Mouse (Mus musculus): ENCODE measurements around the gene Ntn1. TPM values are rescaled to one million over a fixed set of nuclear protein-coding genes. Genes with fewer than 3 reads are reported as not detected.

The Ntn1 gene
- polyA plus RNA-seq, 1 experiment, result 6.1 TPM

GRCm38 (mm10) chr11:68203658-68204315, 196.8 kb downstream of the Ntn1 start:
- H3K4me1 ChIP-seq (ENCODE audit: control insufficient read depth, insufficient read depth, low read length), result no peaks in the 10 kb centered on the region
- H3K27ac ChIP-seq (ENCODE audit: insufficient read depth, low read length), result no peak overlapping the region
- TF ChIP-seq POLR2A (IDR thresholded peaks at IDR 0.05; ENCODE audit: low read depth, low read length), result no peak
- no peak for TF ChIP-seq CTCF (IDR thresholded peaks at IDR 0.05; ENCODE audit: borderline replicate concordance, insufficient read depth, low read length)
- no peak overlapping the region for H3K4me3 ChIP-seq (ENCODE audit: insufficient read depth, low read length)

GRCm38 (mm10) chr11:68202561-68202960, 198.1 kb downstream of the Ntn1 start:
- no peak overlapping the region for H3K4me3 ChIP-seq (ENCODE audit: insufficient read depth, low read length)
- H3K27ac ChIP-seq (ENCODE audit: insufficient read depth, low read length), result no peak overlapping the region
- TF ChIP-seq CTCF (IDR thresholded peaks at IDR 0.05; ENCODE audit: borderline replicate concordance, insufficient read depth, low read length) (no peak), POLR2A (IDR thresholded peaks at IDR 0.05; ENCODE audit: low read depth, low read length) (no peak)
- no peaks in the 10 kb centered on the region for H3K4me1 ChIP-seq (ENCODE audit: control insufficient read depth, insufficient read depth, low read length)

GRCm38 (mm10) chr11:68201811-68202459, 198.7 kb downstream of the Ntn1 start:
- Histone ChIP-seq H3K4me3 (ENCODE audit: insufficient read depth, low read length) (no peak overlapping the region), H3K4me1 (ENCODE audit: control insufficient read depth, insufficient read depth, low read length) (no peaks in the 10 kb centered on the region), H3K27ac (ENCODE audit: insufficient read depth, low read length) (no peak overlapping the region)
- TF ChIP-seq CTCF (IDR thresholded peaks at IDR 0.05; ENCODE audit: borderline replicate concordance, insufficient read depth, low read length) (no peak), POLR2A (IDR thresholded peaks at IDR 0.05; ENCODE audit: low read depth, low read length) (no peak)

- Histone ChIP-seq H3K4me3 (ENCODE audit: insufficient read depth, low read length) (no peak overlapping the region), H3K4me1 (ENCODE audit: control insufficient read depth, insufficient read depth, low read length) (no peaks in the 10 kb centered on the region), H3K27ac (ENCODE audit: insufficient read depth, low read length) (no peak overlapping the region)
- TF ChIP-seq CTCF (IDR thresholded peaks at IDR 0.05; ENCODE audit: borderline replicate concordance, insufficient read depth, low read length) (no peak), POLR2A (IDR thresholded peaks at IDR 0.05; ENCODE audit: low read depth, low read length) (no peak)
Observed at GRCm38 (mm10) chr11:68201063-68201462, 199.6 kb downstream of the Ntn1 start.

- Histone ChIP-seq H3K27ac (ENCODE audit: insufficient read depth, low read length) (no peak overlapping the region), H3K4me3 (ENCODE audit: insufficient read depth, low read length) (no peak overlapping the region), H3K4me1 (ENCODE audit: control insufficient read depth, insufficient read depth, low read length) (peaks cover 4% of the 10 kb centered on the region)
- TF ChIP-seq CTCF (IDR thresholded peaks at IDR 0.05; ENCODE audit: borderline replicate concordance, insufficient read depth, low read length) (no peak), POLR2A (IDR thresholded peaks at IDR 0.05; ENCODE audit: low read depth, low read length) (no peak)
Observed at GRCm38 (mm10) chr11:68200500-68200899, 200.1 kb downstream of the Ntn1 start.

DNA sequence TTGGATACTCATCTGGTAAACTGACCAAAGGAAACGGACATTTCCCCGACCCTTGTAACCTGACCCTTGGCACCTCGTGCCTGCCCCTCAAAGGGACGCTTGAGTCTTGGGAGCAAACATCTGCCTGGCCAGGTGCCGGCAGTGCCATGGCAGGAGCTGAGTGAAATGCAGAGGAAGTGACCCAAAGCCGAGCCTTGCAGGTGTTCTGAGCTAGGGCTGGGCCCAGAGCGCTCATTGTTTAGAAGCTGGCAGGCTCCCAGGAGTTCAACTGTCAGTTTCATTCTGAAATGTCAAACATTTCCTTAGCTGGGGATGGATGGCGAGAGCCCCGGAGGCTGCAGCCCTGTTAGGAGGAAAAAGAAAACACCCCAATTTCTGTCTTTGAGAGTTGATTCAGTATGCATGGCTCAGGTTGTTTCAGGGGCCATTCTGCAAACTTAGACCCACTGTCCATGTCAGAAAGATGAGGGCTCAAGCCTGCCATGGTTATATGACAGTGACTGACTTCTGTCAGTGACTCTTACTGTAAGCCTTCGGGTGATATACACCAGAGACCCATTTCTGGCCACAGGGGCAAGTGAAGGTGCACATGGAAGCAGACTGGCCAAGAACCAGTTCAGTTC, 200.7 kb downstream of the Ntn1 start:
- no peak for TF ChIP-seq CTCF (IDR thresholded peaks at IDR 0.05; ENCODE audit: borderline replicate concordance, insufficient read depth, low read length)
- TF ChIP-seq POLR2A (IDR thresholded peaks at IDR 0.05; ENCODE audit: low read depth, low read length), result no peak
- Histone ChIP-seq H3K27ac (ENCODE audit: insufficient read depth, low read length) (no peak overlapping the region), H3K4me3 (ENCODE audit: insufficient read depth, low read length) (no peak overlapping the region), H3K4me1 (ENCODE audit: control insufficient read depth, insufficient read depth, low read length) (peaks cover 9% of the 10 kb centered on the region)

- no peak overlapping the region for H3K27ac ChIP-seq (ENCODE audit: insufficient read depth, low read length)
- no peak overlapping the region for H3K4me3 ChIP-seq (ENCODE audit: insufficient read depth, low read length)
- TF ChIP-seq POLR2A (IDR thresholded peaks at IDR 0.05; ENCODE audit: low read depth, low read length) (no peak), CTCF (IDR thresholded peaks at IDR 0.05; ENCODE audit: borderline replicate concordance, insufficient read depth, low read length) (no peak)
- peaks cover 14% of the 10 kb centered on the region for H3K4me1 ChIP-seq (ENCODE audit: control insufficient read depth, insufficient read depth, low read length)
Observed at GRCm38 (mm10) chr11:68199103-68199502, 201.5 kb downstream of the Ntn1 start.

DNA sequence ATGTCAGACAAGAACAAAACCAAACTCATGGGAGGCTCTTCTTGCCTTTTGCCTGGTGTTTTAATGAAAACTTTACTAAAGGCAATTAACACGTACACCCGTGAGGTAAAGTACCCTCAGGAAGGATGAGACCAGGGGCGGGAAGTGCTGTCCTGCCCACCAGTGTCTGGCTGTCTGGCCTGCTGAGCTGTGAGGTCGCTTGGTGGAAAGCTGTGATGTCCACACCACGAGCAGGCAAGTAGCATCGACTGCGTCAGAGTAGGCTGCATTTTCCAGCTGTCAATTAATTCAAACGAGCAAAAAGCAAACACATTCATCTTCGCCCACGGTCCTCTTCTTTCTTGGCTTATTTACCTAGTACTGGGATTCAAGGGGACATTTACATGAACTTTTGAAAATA, 201.9 kb downstream of the Ntn1 start:
- no peak overlapping the region for H3K4me3 ChIP-seq (ENCODE audit: insufficient read depth, low read length)
- H3K27ac ChIP-seq (ENCODE audit: insufficient read depth, low read length), result no peak overlapping the region
- no peak for TF ChIP-seq CTCF (IDR thresholded peaks at IDR 0.05; ENCODE audit: borderline replicate concordance, insufficient read depth, low read length)
- no peak for TF ChIP-seq POLR2A (IDR thresholded peaks at IDR 0.05; ENCODE audit: low read depth, low read length)
- peaks cover 14% of the 10 kb centered on the region for H3K4me1 ChIP-seq (ENCODE audit: control insufficient read depth, insufficient read depth, low read length)

DNA sequence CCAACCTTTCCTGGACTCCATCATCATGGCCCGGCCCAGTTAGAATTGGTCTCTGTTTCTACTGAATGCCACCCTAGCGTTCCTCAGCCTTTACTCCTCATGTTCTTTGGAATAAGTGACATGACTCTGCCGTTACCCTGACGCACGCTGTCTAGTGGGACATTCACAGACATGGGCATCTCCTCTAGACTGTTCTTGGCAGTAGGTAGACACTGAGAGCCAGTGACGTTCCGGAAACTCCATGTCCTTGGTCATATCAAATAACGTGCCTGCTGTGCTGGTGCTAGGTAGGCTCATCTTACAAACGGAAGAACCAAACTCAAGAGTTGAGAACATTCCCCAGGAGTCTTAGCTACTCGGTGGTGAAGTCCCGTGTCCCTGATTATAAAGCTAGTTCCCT, 203.2 kb downstream of the Ntn1 start:
- Histone ChIP-seq H3K27ac (ENCODE audit: insufficient read depth, low read length) (no peak overlapping the region), H3K4me3 (ENCODE audit: insufficient read depth, low read length) (no peak overlapping the region), H3K4me1 (ENCODE audit: control insufficient read depth, insufficient read depth, low read length) (peaks cover 17% of the 10 kb centered on the region)
- TF ChIP-seq CTCF (IDR thresholded peaks at IDR 0.05; ENCODE audit: borderline replicate concordance, insufficient read depth, low read length) (no peak), POLR2A (IDR thresholded peaks at IDR 0.05; ENCODE audit: low read depth, low read length) (no peak)

DNA sequence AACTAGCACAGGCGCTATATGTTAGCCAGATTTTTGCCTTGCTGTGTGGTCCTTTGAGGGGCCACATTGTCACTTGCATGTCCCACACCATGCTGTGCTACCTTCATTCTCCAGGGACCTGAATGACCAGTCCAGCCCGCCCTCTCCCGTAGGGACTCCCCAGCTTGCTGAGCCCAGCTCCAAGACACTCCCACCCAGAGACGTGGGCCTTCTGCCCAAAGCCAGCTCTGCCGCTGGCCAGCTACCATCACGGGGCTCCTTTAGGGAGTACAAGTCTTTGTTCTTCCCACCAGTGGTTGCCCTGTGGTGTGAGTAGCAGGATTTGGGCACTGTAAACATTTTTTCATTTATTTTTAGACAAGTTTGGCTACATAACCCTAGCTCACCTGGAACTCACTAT, 204.1 kb downstream of the Ntn1 start:
- TF ChIP-seq POLR2A (IDR thresholded peaks at IDR 0.05; ENCODE audit: low read depth, low read length), result no peak
- no peak for TF ChIP-seq CTCF (IDR thresholded peaks at IDR 0.05; ENCODE audit: borderline replicate concordance, insufficient read depth, low read length)
- Histone ChIP-seq H3K27ac (ENCODE audit: insufficient read depth, low read length) (no peak overlapping the region), H3K4me3 (ENCODE audit: insufficient read depth, low read length) (no peak overlapping the region), H3K4me1 (ENCODE audit: control insufficient read depth, insufficient read depth, low read length) (peaks cover 17% of the 10 kb centered on the region)

Data from embryonic fibroblast, embryonic 13.5 days (primary cell).